Mouse (Mus musculus) cerebellum, adult 9-11 months (tissue): ENCODE measurements around the gene Gtf2ird1.
"Not testable (repeated sequence)": the region's sequence is repeated elsewhere in the genome, so short reads cannot be mapped to it uniquely, and the experiment has no call there.

Experiments
- DNase-seq: peaks from one replicate; pipeline ENCODE4 v3.0.0; 2022

Gtf2ird1 gene

GRCm38 (mm10) chr5:134473902-134474301 lies 17.4 kb upstream of the Gtf2ird1 start:
- DNase-seq: no peak

GRCm38 (mm10) chr5:134470538-134471169 lies 14.1 kb upstream of the Gtf2ird1 start:
- no peak for DNase-seq

GRCm38 (mm10) chr5:134469559-134470150 lies 13.1 kb upstream of the Gtf2ird1 start:
- no peak for DNase-seq

GRCm38 (mm10) chr5:134468158-134468765 lies 11.7 kb upstream of the Gtf2ird1 start:
- DNase-seq: no peak

- no peak for DNase-seq
Measured at GRCm38 (mm10) chr5:134467030-134467549, 10.6 kb upstream of the Gtf2ird1 start.

GRCm38 (mm10) chr5:134466296-134467029 lies 9.9 kb upstream of the Gtf2ird1 start:
- no peak for DNase-seq

GRCm38 (mm10) chr5:134465197-134465596 lies 8.7 kb upstream of the Gtf2ird1 start:
- DNase-seq: no peak

- no peak for DNase-seq
Measured at GRCm38 (mm10) chr5:134464225-134464624, 7.7 kb upstream of the Gtf2ird1 start.

- DNase-seq: no peak
Measured at GRCm38 (mm10) chr5:134462731-134463130, 6.2 kb upstream of the Gtf2ird1 start.

- no peak for DNase-seq
Measured at GRCm38 (mm10) chr5:134462316-134462715, 5.8 kb upstream of the Gtf2ird1 start.

- DNase-seq: no peak
Measured at GRCm38 (mm10) chr5:134460546-134460945, 4.0 kb upstream of the Gtf2ird1 start.

GRCm38 (mm10) chr5:134459096-134459495 lies 2.6 kb upstream of the Gtf2ird1 start:
- no peak for DNase-seq

- no peak for DNase-seq
Measured at GRCm38 (mm10) chr5:134458416-134458815, 1.9 kb upstream of the Gtf2ird1 start.

GRCm38 (mm10) chr5:134457371-134457770 lies 855 bp upstream of the Gtf2ird1 start:
- no peak for DNase-seq

- DNase-seq: peak; percentile 70
Measured at GRCm38 (mm10) chr5:134455914-134456423, 547 bp downstream of the Gtf2ird1 start.

- peak; percentile 45 for DNase-seq
Measured at GRCm38 (mm10) chr5:134455186-134455895, 1.2 kb downstream of the Gtf2ird1 start.

GRCm38 (mm10) chr5:134454421-134454820 lies 2.1 kb downstream of the Gtf2ird1 start:
- DNase-seq: no peak

GRCm38 (mm10) chr5:134453577-134453976 lies 2.9 kb downstream of the Gtf2ird1 start:
- no peak for DNase-seq

GRCm38 (mm10) chr5:134446755-134447154 lies 9.8 kb downstream of the Gtf2ird1 start:
- DNase-seq: not testable (repeated sequence)

GRCm38 (mm10) chr5:134445895-134446294 lies 10.6 kb downstream of the Gtf2ird1 start:
- DNase-seq: no peak

GRCm38 (mm10) chr5:134445208-134445831 lies 11.2 kb downstream of the Gtf2ird1 start:
- no peak for DNase-seq

- DNase-seq: no peak
Measured at GRCm38 (mm10) chr5:134444473-134444872, 12.0 kb downstream of the Gtf2ird1 start.
